In genomic region chr11:72217116-72217515, GRCm38 (mm10) we compare ENCODE assay signal across 17 mouse cellular contexts. TPM values are rescaled to one million over a fixed set of nuclear protein-coding genes. Genes with fewer than 3 reads are reported as not detected.
DNase-seq lines count a peak whose midpoint lies in the region; ATAC-seq lines count a peak whose summit lies in the region.
"Had no signal": no experiment of that assay in that cellular context is flagged by ENCODE, and none has a peak within 500 bp of the region (broad histone marks: within the 10 kb centered on the region; RNA-seq: fewer than 3 reads in every experiment).

No protein-coding gene starts in this region.

- 0 out of 2 replicates have a peak, but pooled peaks cover 2% of the 10 kb centered on the region for H3K36me3 ChIP-seq in forebrain, embryonic 16.5 days (ENCODE audit: control insufficient read depth, insufficient read depth)
- peaks cover 8% of the 10 kb centered on the region for H3K36me3 ChIP-seq in forebrain, embryonic 10.5 days (replicated peaks)
- peaks cover 2% of the 10 kb centered on the region; the same call in 1 of the 2 replicates for H3K36me3 ChIP-seq in midbrain, embryonic 12.5 days
- H3K36me3 ChIP-seq in midbrain, embryonic 11.5 days (ENCODE audit: control insufficient read depth, insufficient read depth, low read length) = no peaks in the 10 kb centered on the region
- 0 out of 2 replicates have a peak, but pooled peaks cover 3% of the 10 kb centered on the region for H3K36me3 ChIP-seq in hindbrain, embryonic 15.5 days
- H3K36me3 ChIP-seq in neural tube, embryonic 14.5 days (ENCODE audit: control insufficient read depth, insufficient read depth, low read length) = 0 out of 2 replicates have a peak, but pooled peaks cover under 1% of the 10 kb centered on the region
- H3K36me3 ChIP-seq in intestine, embryonic 16.5 days (ENCODE audit: control insufficient read depth, insufficient read depth, low read length) = no peaks in the 10 kb centered on the region

- peaks cover 16% of the 10 kb centered on the region for H3K4me1 ChIP-seq in forebrain, embryonic 16.5 days (replicated peaks; ENCODE audit: control insufficient read depth, insufficient read depth, low read length)
- H3K4me1 ChIP-seq in forebrain, embryonic 10.5 days = peaks cover 28% of the 10 kb centered on the region
- peaks cover 20% of the 10 kb centered on the region for H3K4me1 ChIP-seq in midbrain, embryonic 12.5 days
- H3K4me1 ChIP-seq in midbrain, embryonic 11.5 days (ENCODE audit: control insufficient read depth, insufficient read depth, low read length) = peaks cover 18% of the 10 kb centered on the region
- peaks cover 33% of the 10 kb centered on the region for H3K4me1 ChIP-seq in hindbrain, embryonic 15.5 days (replicated peaks)
- peaks cover 16% of the 10 kb centered on the region; the same call in 1 of the 2 replicates for H3K4me1 ChIP-seq in neural tube, embryonic 14.5 days (ENCODE audit: control insufficient read depth, insufficient read depth, low read length)
- no peaks in the 10 kb centered on the region for H3K4me1 ChIP-seq in intestine, embryonic 16.5 days (ENCODE audit: control insufficient read depth, insufficient read depth, low read length)

- peak overlapping the region; percentile 5; the same call in 1 of the 2 replicates for H3K4me2 ChIP-seq in forebrain, embryonic 16.5 days (ENCODE audit: low read length)
- H3K4me2 ChIP-seq in midbrain, embryonic 12.5 days (replicated peaks) = peak overlapping the region; percentile 25; the same call in 1 of the 2 replicates
- H3K4me2 ChIP-seq in midbrain, embryonic 11.5 days = no peak overlapping the region
- H3K4me2 ChIP-seq in hindbrain, embryonic 15.5 days = peak overlapping the region; percentile 81
- peak overlapping the region; percentile 76; the same call in 1 of the 2 replicates for H3K4me2 ChIP-seq in neural tube, embryonic 14.5 days (ENCODE audit: low read depth, low read length)
- H3K4me2 ChIP-seq in intestine, embryonic 16.5 days (ENCODE audit: low read depth, low read length) = no peak overlapping the region
- H3K4me2 ChIP-seq: heart, embryonic 12.5 days had no signal

- WGBS in forebrain, embryonic 16.5 days = 84% methylated on average over 5 of the region's 5 CpGs
- 91% methylated on average over 5 of the region's 5 CpGs for WGBS in forebrain, embryonic 10.5 days
- 93% methylated on average over 5 of the region's 5 CpGs for WGBS in midbrain, embryonic 12.5 days
- 91% methylated on average over 5 of the region's 5 CpGs for WGBS in midbrain, embryonic 11.5 days
- WGBS in hindbrain, embryonic 15.5 days = 80% methylated on average over 5 of the region's 5 CpGs
- 88% methylated on average over 5 of the region's 5 CpGs for WGBS in neural tube, embryonic 14.5 days
- WGBS in intestine, embryonic 16.5 days = 79% methylated on average over 5 of the region's 5 CpGs

- no peak for ATAC-seq in forebrain, embryonic 16.5 days
- no peak for ATAC-seq in midbrain, embryonic 12.5 days (ENCODE audit: low FRiP score, low read depth)
- no peak for ATAC-seq in midbrain, embryonic 11.5 days (ENCODE audit: low FRiP score)
- ATAC-seq in hindbrain, embryonic 15.5 days (ENCODE audit: low FRiP score, low read depth) = no peak
- ATAC-seq in neural tube, embryonic 14.5 days (ENCODE audit: low read depth) = no peak
- ATAC-seq in intestine, embryonic 16.5 days = no peak

- H3K27ac ChIP-seq in forebrain, embryonic 16.5 days (ENCODE audit: low read length) = no peak overlapping the region
- H3K27ac ChIP-seq in forebrain, embryonic 10.5 days = no peak overlapping the region
- no peak overlapping the region for H3K27ac ChIP-seq in midbrain, embryonic 12.5 days (replicated peaks)
- H3K27ac ChIP-seq in midbrain, embryonic 11.5 days (ENCODE audit: low read depth, low read length) = no peak overlapping the region
- H3K27ac ChIP-seq in hindbrain, embryonic 15.5 days (replicated peaks) = no peak overlapping the region
- no peak overlapping the region for H3K27ac ChIP-seq in neural tube, embryonic 14.5 days (ENCODE audit: low read depth, low read length)
- H3K27ac ChIP-seq in intestine, embryonic 16.5 days (ENCODE audit: low read length) = no peak overlapping the region

- H3K9ac ChIP-seq in forebrain, embryonic 16.5 days (replicated peaks; ENCODE audit: low read depth, low read length) = 0 out of 2 replicates have a peak overlapping the region, but pooled peaks have one; percentile 13
- no peak overlapping the region for H3K9ac ChIP-seq in midbrain, embryonic 12.5 days (replicated peaks)
- no peak overlapping the region for H3K9ac ChIP-seq in midbrain, embryonic 11.5 days (ENCODE audit: low read length)
- no peak overlapping the region for H3K9ac ChIP-seq in hindbrain, embryonic 15.5 days
- H3K9ac ChIP-seq in neural tube, embryonic 14.5 days (replicated peaks; ENCODE audit: low read depth, low read length) = 0 out of 2 replicates have a peak overlapping the region, but pooled peaks have one; percentile 11
- no peak overlapping the region for H3K9ac ChIP-seq in intestine, embryonic 16.5 days (ENCODE audit: low read depth, low read length)
- H3K9ac ChIP-seq: heart, embryonic 12.5 days had no signal

- no peak overlapping the region for H3K4me3 ChIP-seq in forebrain, embryonic 16.5 days (replicated peaks; ENCODE audit: low read length)
- no peak overlapping the region for H3K4me3 ChIP-seq in forebrain, embryonic 10.5 days
- no peak overlapping the region for H3K4me3 ChIP-seq in midbrain, embryonic 12.5 days
- H3K4me3 ChIP-seq in midbrain, embryonic 11.5 days (ENCODE audit: low read depth, low read length) = no peak overlapping the region
- no peak overlapping the region for H3K4me3 ChIP-seq in hindbrain, embryonic 15.5 days
- no peak overlapping the region for H3K4me3 ChIP-seq in neural tube, embryonic 14.5 days (ENCODE audit: low read depth, low read length)
- no peak overlapping the region for H3K4me3 ChIP-seq in intestine, embryonic 16.5 days (ENCODE audit: low read length)
- H3K4me3 ChIP-seq: heart, embryonic 12.5 days had no signal

- no peaks in the 10 kb centered on the region for H3K9me3 ChIP-seq in forebrain, embryonic 16.5 days (ENCODE audit: control insufficient read depth, low read length)
- no peaks in the 10 kb centered on the region for H3K9me3 ChIP-seq in forebrain, embryonic 10.5 days
- no peaks in the 10 kb centered on the region for H3K9me3 ChIP-seq in midbrain, embryonic 12.5 days
- H3K9me3 ChIP-seq in midbrain, embryonic 11.5 days (ENCODE audit: control insufficient read depth, low read length) = no peaks in the 10 kb centered on the region
- no peaks in the 10 kb centered on the region for H3K9me3 ChIP-seq in hindbrain, embryonic 15.5 days
- no peaks in the 10 kb centered on the region for H3K9me3 ChIP-seq in neural tube, embryonic 14.5 days (ENCODE audit: control insufficient read depth, low read length)
- no peaks in the 10 kb centered on the region for H3K9me3 ChIP-seq in intestine, embryonic 16.5 days (ENCODE audit: control insufficient read depth, low read length)
- H3K9me3 ChIP-seq: heart, embryonic 12.5 days had no signal

- no peak for DNase-seq in forebrain, embryonic 10.5 days (ENCODE audit: extremely low spot score, low spot score)
- DNase-seq in midbrain, embryonic 11.5 days (ENCODE audit: low spot score, missing footprints) = no peak
- DNase-seq: adrenal gland, adult 2 months; B cell, adult 2 months; cerebellum, adult 8-10 months; gastrocnemius, postnatal 25 days; heart, postnatal 36 days; kidney, adult 11 months; kidney, postnatal 14 days had no signal

- H3K27me3 ChIP-seq in forebrain, embryonic 16.5 days (replicated peaks; ENCODE audit: control insufficient read depth, insufficient read depth, low read length) = no peaks in the 10 kb centered on the region
- H3K27me3 ChIP-seq in forebrain, embryonic 10.5 days (ENCODE audit: poor library complexity, severe bottlenecking) = no peaks in the 10 kb centered on the region
- H3K27me3 ChIP-seq in midbrain, embryonic 12.5 days = no peaks in the 10 kb centered on the region
- no peaks in the 10 kb centered on the region for H3K27me3 ChIP-seq in midbrain, embryonic 11.5 days (ENCODE audit: control insufficient read depth, insufficient read depth, low read length)
- H3K27me3 ChIP-seq in hindbrain, embryonic 15.5 days = no peaks in the 10 kb centered on the region
- no peaks in the 10 kb centered on the region for H3K27me3 ChIP-seq in neural tube, embryonic 14.5 days (ENCODE audit: control insufficient read depth, insufficient read depth, low read length)
- no peaks in the 10 kb centered on the region for H3K27me3 ChIP-seq in intestine, embryonic 16.5 days (replicated peaks; ENCODE audit: control insufficient read depth, insufficient read depth, low read length)
- H3K27me3 ChIP-seq: heart, embryonic 12.5 days had no signal

RNA-seq across cellular contexts. Expression of gene Med31, which starts 1.7 kb away (rescaled TPM):
- polyA plus RNA-seq in forebrain, embryonic 16.5 days (2015; fragmentation: Nextera tagmentation; extraction: Ambion mirVana) = 61.1 and 67.8 TPM in 2 replicates
- polyA plus RNA-seq in forebrain, embryonic 10.5 days (2016; fragmentation: Nextera tagmentation; extraction: Ambion mirVana) = 44.8 and 47.1 TPM in 2 replicates
- 53.7 and 58.6 TPM in 2 replicates for polyA plus RNA-seq in midbrain, embryonic 12.5 days (2016; fragmentation: Nextera tagmentation; extraction: Ambion mirVana)
- 55.7 and 56.7 TPM in 2 replicates for polyA plus RNA-seq in midbrain, embryonic 11.5 days (2014; fragmentation: Nextera tagmentation; extraction: Ambion mirVana)
- polyA plus RNA-seq in hindbrain, embryonic 15.5 days (2015; fragmentation: Nextera tagmentation; extraction: Ambion mirVana) = 50.5 and 54.2 TPM in 2 replicates
- polyA plus RNA-seq in neural tube, embryonic 14.5 days (2014; fragmentation: Nextera tagmentation; extraction: Ambion mirVana) = 54.9 and 55.6 TPM in 2 replicates
- polyA plus RNA-seq in intestine, embryonic 16.5 days (2015; fragmentation: Nextera tagmentation; extraction: Ambion mirVana) = 27.6 and 30.4 TPM in 2 replicates

RNA-seq across cellular contexts. Expression of gene Txndc17, which starts 9.8 kb away (rescaled TPM):
- 131 and 138 TPM in 2 replicates for polyA plus RNA-seq in forebrain, embryonic 16.5 days (2015; fragmentation: Nextera tagmentation; extraction: Ambion mirVana)
- polyA plus RNA-seq in forebrain, embryonic 10.5 days (2016; fragmentation: Nextera tagmentation; extraction: Ambion mirVana) = 172 and 176 TPM in 2 replicates
- 154 and 162 TPM in 2 replicates for polyA plus RNA-seq in midbrain, embryonic 12.5 days (2016; fragmentation: Nextera tagmentation; extraction: Ambion mirVana)
- polyA plus RNA-seq in midbrain, embryonic 11.5 days (2014; fragmentation: Nextera tagmentation; extraction: Ambion mirVana) = 163 and 168 TPM in 2 replicates
- polyA plus RNA-seq in hindbrain, embryonic 15.5 days (2015; fragmentation: Nextera tagmentation; extraction: Ambion mirVana) = 147 and 155 TPM in 2 replicates
- 147 and 158 TPM in 2 replicates for polyA plus RNA-seq in neural tube, embryonic 14.5 days (2014; fragmentation: Nextera tagmentation; extraction: Ambion mirVana)
- polyA plus RNA-seq in intestine, embryonic 16.5 days (2015; fragmentation: Nextera tagmentation; extraction: Ambion mirVana) = 423 and 443 TPM in 2 replicates

RNA-seq across cellular contexts. Expression of gene 4933427D14Rik, which starts 9.9 kb away (rescaled TPM):
- polyA plus RNA-seq in forebrain, embryonic 16.5 days (2015; fragmentation: Nextera tagmentation; extraction: Ambion mirVana) = 23.6 and 24.3 TPM in 2 replicates
- polyA plus RNA-seq in forebrain, embryonic 10.5 days (2016; fragmentation: Nextera tagmentation; extraction: Ambion mirVana) = 16.2 and 16.4 TPM in 2 replicates
- 29.2 and 30.1 TPM in 2 replicates for polyA plus RNA-seq in midbrain, embryonic 12.5 days (2016; fragmentation: Nextera tagmentation; extraction: Ambion mirVana)
- 19.5 and 20.2 TPM in 2 replicates for polyA plus RNA-seq in midbrain, embryonic 11.5 days (2014; fragmentation: Nextera tagmentation; extraction: Ambion mirVana)
- 16.3 and 20.5 TPM in 2 replicates for polyA plus RNA-seq in hindbrain, embryonic 15.5 days (2015; fragmentation: Nextera tagmentation; extraction: Ambion mirVana)
- polyA plus RNA-seq in neural tube, embryonic 14.5 days (2014; fragmentation: Nextera tagmentation; extraction: Ambion mirVana) = 15.9 and 20.1 TPM in 2 replicates
- 7.9 and 9.5 TPM in 2 replicates for polyA plus RNA-seq in intestine, embryonic 16.5 days (2015; fragmentation: Nextera tagmentation; extraction: Ambion mirVana)

RNA-seq across cellular contexts. Expression of gene Gm43951, which starts 10.5 kb away (rescaled TPM):
- 1.6 TPM in 2 replicates for polyA plus RNA-seq in forebrain, embryonic 16.5 days (2015; fragmentation: Nextera tagmentation; extraction: Ambion mirVana)
- polyA plus RNA-seq in forebrain, embryonic 10.5 days (2016; fragmentation: Nextera tagmentation; extraction: Ambion mirVana) = 0.42 and 0.52 TPM in 2 replicates
- polyA plus RNA-seq in midbrain, embryonic 12.5 days (2016; fragmentation: Nextera tagmentation; extraction: Ambion mirVana) = 0.85 and 0.97 TPM in 2 replicates
- polyA plus RNA-seq in midbrain, embryonic 11.5 days (2014; fragmentation: Nextera tagmentation; extraction: Ambion mirVana) = 0.06 and 0.12 TPM in 2 replicates
- 1.5 and 1.6 TPM in 2 replicates for polyA plus RNA-seq in hindbrain, embryonic 15.5 days (2015; fragmentation: Nextera tagmentation; extraction: Ambion mirVana)
- polyA plus RNA-seq in neural tube, embryonic 14.5 days (2014; fragmentation: Nextera tagmentation; extraction: Ambion mirVana) = 0.12 and 0.36 TPM in 2 replicates
- 0.06 and 0.16 TPM in 2 replicates for polyA plus RNA-seq in intestine, embryonic 16.5 days (2015; fragmentation: Nextera tagmentation; extraction: Ambion mirVana)
- polyA plus RNA-seq: liver, embryonic 16.5 days; stomach, embryonic 14.5 days had no signal

RNA-seq across cellular contexts. Expression of gene Slc13a5, which starts 49.9 kb away (rescaled TPM):
- 0.35 and 0.65 TPM in 2 replicates for polyA plus RNA-seq in forebrain, embryonic 16.5 days (2015; fragmentation: Nextera tagmentation; extraction: Ambion mirVana)
- polyA plus RNA-seq in forebrain, embryonic 10.5 days (2016; fragmentation: Nextera tagmentation; extraction: Ambion mirVana) = 0.20 TPM in 1 of 2 replicates, not detected in the other
- polyA plus RNA-seq in midbrain, embryonic 12.5 days (2016; fragmentation: Nextera tagmentation; extraction: Ambion mirVana) = 0.29 and 0.33 TPM in 2 replicates
- polyA plus RNA-seq in midbrain, embryonic 11.5 days (2014; fragmentation: Nextera tagmentation; extraction: Ambion mirVana) = 0.21 and 0.29 TPM in 2 replicates
- polyA plus RNA-seq in hindbrain, embryonic 15.5 days (2015; fragmentation: Nextera tagmentation; extraction: Ambion mirVana) = 1.9 and 2.0 TPM in 2 replicates
- 0.76 and 1.8 TPM in 2 replicates for polyA plus RNA-seq in neural tube, embryonic 14.5 days (2014; fragmentation: Nextera tagmentation; extraction: Ambion mirVana)
- polyA plus RNA-seq in intestine, embryonic 16.5 days (2015; fragmentation: Nextera tagmentation; extraction: Ambion mirVana) = 0.11 and 0.16 TPM in 2 replicates
- polyA plus RNA-seq: liver, embryonic 16.5 days had no signal

Comparison
In these comparisons a context has a peak if more than half of its experiments do, and no peak if none do; other contexts are left out.
1. H3K4me2 ChIP-seq: peak in forebrain, embryonic 16.5 days (single experiment), midbrain, embryonic 12.5 days (single experiment), hindbrain, embryonic 15.5 days (single experiment) and neural tube, embryonic 14.5 days (single experiment); none in midbrain, embryonic 11.5 days (single experiment) and intestine, embryonic 16.5 days (single experiment).
2. H3K9ac ChIP-seq: peak in forebrain, embryonic 16.5 days (single experiment) and neural tube, embryonic 14.5 days (single experiment); none in midbrain, embryonic 12.5 days (single experiment), midbrain, embryonic 11.5 days (single experiment), hindbrain, embryonic 15.5 days (single experiment) and intestine, embryonic 16.5 days (single experiment).